In the genomic region with DNA sequence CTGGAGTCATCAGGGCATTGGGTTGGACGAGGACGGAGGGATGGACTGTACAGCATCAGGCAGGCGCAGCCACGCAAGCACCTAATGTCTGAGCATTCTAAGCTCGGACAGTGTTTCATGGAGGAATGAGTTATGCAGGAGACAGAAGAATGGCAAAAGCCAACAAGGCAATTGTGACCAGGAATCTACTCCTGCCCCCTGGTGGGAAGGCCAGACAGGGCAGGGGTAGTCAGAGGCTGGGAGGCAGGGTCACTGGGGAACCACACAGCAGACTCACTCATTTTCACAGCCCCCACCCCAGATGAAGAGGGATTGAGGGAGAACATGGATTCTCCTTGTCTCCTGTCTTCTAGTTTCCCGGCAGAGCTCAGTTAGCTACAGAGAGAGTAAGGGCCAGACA, we compare ENCODE assay signal across 9 mouse cellular contexts. TPM values are rescaled to one million over a fixed set of nuclear protein-coding genes. Genes with fewer than 3 reads are reported as not detected.
DNase-seq lines count a peak whose midpoint lies in the region; ATAC-seq and TF ChIP-seq lines count a peak whose summit lies in the region.
"Had no signal": no experiment of that assay in that cellular context is flagged by ENCODE, and none has a peak within 500 bp of the region (broad histone marks: within the 10 kb centered on the region; RNA-seq: fewer than 3 reads in every experiment).

No protein-coding gene starts in this region.

- H3K27ac ChIP-seq in midbrain, postnatal 0 days (ENCODE audit: low read depth, low read length) = no peak overlapping the region
- no peak overlapping the region for H3K27ac ChIP-seq in midbrain, embryonic 11.5 days (ENCODE audit: low read depth, low read length)
- H3K27ac ChIP-seq: midbrain, embryonic 12.5 days had no signal

- peaks cover 9% of the 10 kb centered on the region; the same call in 1 of the 2 replicates for H3K4me1 ChIP-seq in midbrain, postnatal 0 days (ENCODE audit: insufficient read depth, low read length)
- H3K4me1 ChIP-seq in midbrain, embryonic 11.5 days (ENCODE audit: control insufficient read depth, insufficient read depth, low read length) = peaks cover 7% of the 10 kb centered on the region
- H3K4me1 ChIP-seq in lung, adult 2 months (ENCODE audit: control insufficient read depth, insufficient read depth, low read length) = peaks cover 2% of the 10 kb centered on the region; the same call in 1 of the 2 replicates

- TF ChIP-seq POLR2A in lung, adult 2 months (IDR thresholded peaks at IDR 0.05; ENCODE audit: borderline replicate concordance, extremely low read depth, low read depth, low read length) = no peak

- no peak overlapping the region for H3K4me3 ChIP-seq in midbrain, postnatal 0 days (ENCODE audit: low read depth, low read length)
- no peak overlapping the region for H3K4me3 ChIP-seq in midbrain, embryonic 11.5 days (ENCODE audit: low read depth, low read length)
- no peak overlapping the region for H3K4me3 ChIP-seq in lung, adult 2 months (replicated peaks; ENCODE audit: extremely low read depth, low read depth, low read length)
- H3K4me3 ChIP-seq: midbrain, embryonic 12.5 days had no signal

- no peak for ATAC-seq in CD4-positive, CD25-positive, alpha-beta regulatory T cell, adult 4 months
- no peak for ATAC-seq in midbrain, postnatal 0 days (ENCODE audit: low FRiP score)
- no peak for ATAC-seq in midbrain, embryonic 11.5 days (ENCODE audit: low FRiP score)

- H3K36me3 ChIP-seq in midbrain, postnatal 0 days (ENCODE audit: insufficient read depth, low read length) = no peaks in the 10 kb centered on the region
- H3K36me3 ChIP-seq in midbrain, embryonic 11.5 days (ENCODE audit: control insufficient read depth, insufficient read depth, low read length) = no peaks in the 10 kb centered on the region
- H3K36me3 ChIP-seq: midbrain, embryonic 12.5 days had no signal

- TF ChIP-seq CTCF in midbrain, postnatal 0 days (IDR thresholded peaks at IDR 0.05) = peak; percentile 54
- TF ChIP-seq CTCF in lung, adult 2 months (IDR thresholded peaks at IDR 0.05; ENCODE audit: insufficient read depth, low read length) = peak; percentile 76

- H3K9me3 ChIP-seq in midbrain, postnatal 0 days (ENCODE audit: low read length) = no peaks in the 10 kb centered on the region
- H3K9me3 ChIP-seq in midbrain, embryonic 11.5 days (ENCODE audit: control insufficient read depth, low read length) = no peaks in the 10 kb centered on the region
- H3K9me3 ChIP-seq: midbrain, embryonic 12.5 days had no signal

- 73% methylated on average over 6 of the region's 6 CpGs for WGBS in midbrain, postnatal 0 days
- 81% methylated on average over 6 of the region's 6 CpGs for WGBS in midbrain, embryonic 11.5 days
- WGBS in lung, adult 2 months = 69% methylated on average over 6 of the region's 6 CpGs

- peak; percentile 83 for DNase-seq in CD4-positive, CD25-positive, alpha-beta regulatory T cell, adult 2 months (ENCODE audit: low read depth, low spot score)
- DNase-seq in midbrain, postnatal 0 days (ENCODE audit: low spot score) = no peak
- DNase-seq in midbrain, embryonic 11.5 days (ENCODE audit: low spot score, missing footprints) = no peak
- peak; percentile 62 for DNase-seq in lung, adult 2 months
- DNase-seq in thymus, postnatal 14 days = peak; percentile 81
- no peak for DNase-seq in gastrocnemius, postnatal 10 days
- no peak for DNase-seq in urinary bladder, postnatal 10 days (ENCODE audit: low spot score)

- H3K9ac ChIP-seq in midbrain, postnatal 0 days (replicated peaks; ENCODE audit: low read length, poor library complexity, severe bottlenecking) = no peak overlapping the region
- no peak overlapping the region for H3K9ac ChIP-seq in midbrain, embryonic 11.5 days (ENCODE audit: low read length)
- H3K9ac ChIP-seq: midbrain, embryonic 12.5 days had no signal

- H3K27me3 ChIP-seq in midbrain, postnatal 0 days (ENCODE audit: insufficient read depth, low read length) = no peaks in the 10 kb centered on the region
- H3K27me3 ChIP-seq in midbrain, embryonic 11.5 days (ENCODE audit: control insufficient read depth, insufficient read depth, low read length) = no peaks in the 10 kb centered on the region
- H3K27me3 ChIP-seq: midbrain, embryonic 12.5 days had no signal

- no peak overlapping the region for H3K4me2 ChIP-seq in midbrain, postnatal 0 days (ENCODE audit: low read depth, low read length, poor library complexity, severe bottlenecking)
- no peak overlapping the region for H3K4me2 ChIP-seq in midbrain, embryonic 11.5 days
- H3K4me2 ChIP-seq: midbrain, embryonic 12.5 days had no signal

RNA-seq across cellular contexts. Expression of gene Map3k14, which starts 4.7 kb away (rescaled TPM):
- 10 to 100 TPM; 29.6 to 50.3 TPM for polyA plus RNA-seq in CD4-positive, CD25-positive, alpha-beta regulatory T cell, adult 4 months (2017; shearing (Covaris generic))
- 4.8 and 6.1 TPM in 2 replicates for total RNA-seq in midbrain, postnatal 0 days (2014; rRNA removed)
- polyA plus RNA-seq in midbrain, postnatal 0 days (2015; fragmentation: Nextera tagmentation; extraction: Ambion mirVana) = 1.5 and 1.7 TPM in 2 replicates
- polyA plus RNA-seq in midbrain, embryonic 11.5 days (2014; fragmentation: Nextera tagmentation; extraction: Ambion mirVana) = 2.3 and 3.3 TPM in 2 replicates
- 16.3 and 19.7 TPM in 2 replicates for polyA plus RNA-seq in lung, adult 2 months (2012; rRNA removed)
- 1 to 10 TPM; 3.3 to 5.0 TPM for total RNA-seq in gastrocnemius, postnatal 10 days (2021)

RNA-seq across cellular contexts. Expression of gene Spata32, which starts 53.7 kb away (rescaled TPM):
- not detected for polyA plus RNA-seq in CD4-positive, CD25-positive, alpha-beta regulatory T cell, adult 4 months (2017; shearing (Covaris generic))
- 1.4 and 1.9 TPM in 2 replicates for total RNA-seq in midbrain, postnatal 0 days (2014; rRNA removed)
- polyA plus RNA-seq in midbrain, postnatal 0 days (2015; fragmentation: Nextera tagmentation; extraction: Ambion mirVana) = 1.2 and 1.5 TPM in 2 replicates
- 0.15 TPM in 1 of 2 replicates, not detected in the other for polyA plus RNA-seq in midbrain, embryonic 11.5 days (2014; fragmentation: Nextera tagmentation; extraction: Ambion mirVana)
- polyA plus RNA-seq in lung, adult 2 months (2012; rRNA removed) = not detected in 2 replicates
- total RNA-seq in gastrocnemius, postnatal 10 days (2021) = not detected
- polyA plus RNA-seq: midbrain, embryonic 12.5 days had no signal

Comparison
In these comparisons a context has a peak if more than half of its experiments do, and no peak if none do; other contexts are left out.
1. DNase-seq: peak in CD4-positive, CD25-positive, alpha-beta regulatory T cell, adult 2 months (single experiment), lung, adult 2 months (single experiment) and thymus, postnatal 14 days (single experiment); none in midbrain, postnatal 0 days (single experiment), midbrain, embryonic 11.5 days (single experiment), gastrocnemius, postnatal 10 days (single experiment) and urinary bladder, postnatal 10 days (single experiment).